Mouse (Mus musculus): ENCODE data around the gene Abca6.

Abca6 gene

DNA sequence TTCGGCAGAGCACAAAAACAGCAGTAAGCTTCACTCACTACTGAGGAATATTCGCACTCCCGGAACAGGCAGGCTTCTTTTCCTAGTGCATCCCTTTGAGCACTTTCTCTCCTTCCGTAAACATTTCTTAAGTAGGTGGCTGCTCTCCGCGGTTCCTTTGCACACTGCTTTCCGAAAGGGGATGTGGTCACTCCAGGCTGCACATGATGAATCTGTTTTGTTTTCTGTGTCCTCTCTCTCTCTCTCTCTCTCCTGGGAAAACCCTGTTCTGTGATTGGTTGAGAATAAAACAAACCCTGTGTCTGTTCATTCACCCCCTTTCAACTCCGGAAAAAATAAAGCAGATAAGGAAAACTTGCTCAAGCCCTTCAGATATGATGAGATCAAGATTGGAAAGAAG, at the start of gene Abca6:
Gene Abca6 (minus strand): TSS at position 243 of the 400 bp plus-strand sequence.
- no peak for DNase-seq

DNA sequence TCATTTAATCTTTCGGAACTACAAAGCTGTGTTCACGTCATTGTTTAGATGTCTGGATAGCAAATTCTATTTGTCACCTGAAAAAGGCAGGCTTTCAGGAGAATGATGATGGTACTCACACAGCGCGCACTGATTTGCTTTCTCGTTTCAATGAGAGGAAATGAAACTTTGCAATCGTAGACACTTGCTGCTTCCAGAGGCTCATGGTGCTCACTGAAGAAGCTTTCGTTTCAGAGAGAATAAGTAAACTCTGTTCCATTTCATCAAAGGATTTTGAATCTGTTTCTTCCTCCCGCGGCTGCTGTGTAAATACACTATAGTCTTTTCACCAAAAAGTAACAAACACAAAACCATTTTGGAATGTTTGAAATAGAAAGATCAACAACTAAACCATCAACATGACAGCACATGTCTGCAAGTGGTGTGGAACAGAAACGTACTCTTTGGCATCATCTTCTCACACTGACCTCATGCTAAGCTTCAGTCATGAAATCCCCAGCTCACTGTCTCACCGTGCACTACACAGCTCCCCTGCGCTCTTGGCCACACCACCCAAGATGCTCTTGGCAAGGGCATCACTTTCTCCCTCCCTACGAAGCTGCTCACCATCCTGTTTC, 46.4 kb upstream of the Abca6 start:
- DNase-seq = no peak

DNA sequence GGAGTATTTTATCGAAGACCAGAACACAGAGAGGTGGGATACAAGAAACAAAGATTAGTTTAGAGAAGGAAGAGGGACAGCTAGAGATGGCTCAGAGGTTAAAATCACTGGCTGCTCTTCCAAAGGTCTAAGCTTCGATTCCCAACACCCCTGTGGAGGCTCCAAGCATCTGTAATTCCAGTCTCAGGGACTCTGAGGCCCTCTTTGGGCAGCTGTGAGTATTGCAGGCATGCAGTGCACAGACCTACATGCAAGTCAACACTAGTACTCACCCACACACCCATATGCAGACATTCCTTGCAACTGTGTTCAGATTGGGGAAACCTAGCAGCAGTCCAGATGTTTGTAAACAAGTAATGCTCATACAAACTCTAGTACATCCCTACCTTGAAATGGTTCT, 39.0 kb upstream of the Abca6 start:
- DNase-seq = no peak

DNA sequence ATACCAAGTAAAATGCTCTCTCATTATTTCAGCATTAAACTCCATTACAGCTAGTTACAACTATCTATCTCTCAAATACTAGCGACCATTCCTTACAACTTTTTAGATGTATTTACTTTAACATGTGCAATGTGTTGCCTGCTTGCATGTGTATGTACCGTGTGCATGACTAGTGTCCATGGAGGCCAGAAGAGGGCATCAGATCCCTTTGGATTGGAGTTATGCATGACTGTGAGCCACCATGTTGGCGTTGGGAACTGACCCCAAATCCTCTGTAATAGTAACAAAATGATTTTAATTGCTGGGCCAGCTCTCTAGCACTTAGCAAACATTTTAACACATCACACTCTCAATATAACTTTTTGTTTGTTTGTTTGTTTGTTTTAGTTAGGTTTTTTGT, 36.8 kb upstream of the Abca6 start:
- no peak for DNase-seq

DNA sequence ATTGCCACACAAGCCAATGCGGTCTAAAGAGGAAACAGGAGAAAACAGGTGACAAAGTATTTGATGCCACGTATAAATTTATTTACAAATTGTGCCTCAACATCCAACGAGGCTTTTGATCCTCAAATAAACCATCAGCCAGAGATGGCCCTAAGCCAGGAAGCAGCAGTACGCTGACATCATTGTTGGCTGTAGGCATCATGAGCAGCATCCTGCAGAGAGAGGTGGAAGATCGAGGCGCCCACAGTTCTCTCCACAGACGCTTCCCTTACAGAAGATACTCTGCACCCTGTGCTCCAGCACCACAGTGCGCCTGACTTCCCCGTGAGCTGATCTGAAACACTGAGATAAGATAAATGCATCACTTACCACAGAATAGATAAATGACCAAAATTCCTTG, 36.1 kb upstream of the Abca6 start:
- no peak for DNase-seq

DNA sequence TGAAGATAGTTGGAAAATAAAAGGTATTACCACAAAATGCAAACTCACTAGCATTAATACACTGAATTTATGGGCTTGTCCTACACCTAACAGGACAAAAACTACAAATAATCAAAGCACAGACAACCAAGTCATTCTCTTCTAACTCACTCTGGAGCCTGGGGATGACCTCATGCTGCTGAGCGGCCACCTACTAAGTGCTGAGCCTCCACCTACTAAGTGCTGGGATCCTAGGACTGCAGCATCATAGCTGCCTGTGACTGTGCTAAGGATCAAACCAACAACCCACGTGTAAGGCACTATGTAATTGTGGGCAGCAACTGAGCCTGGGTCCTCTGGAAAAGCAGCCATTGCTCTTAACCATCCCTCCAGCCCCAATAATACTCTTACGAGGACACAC, 34.8 kb upstream of the Abca6 start:
- DNase-seq = no peak

DNA sequence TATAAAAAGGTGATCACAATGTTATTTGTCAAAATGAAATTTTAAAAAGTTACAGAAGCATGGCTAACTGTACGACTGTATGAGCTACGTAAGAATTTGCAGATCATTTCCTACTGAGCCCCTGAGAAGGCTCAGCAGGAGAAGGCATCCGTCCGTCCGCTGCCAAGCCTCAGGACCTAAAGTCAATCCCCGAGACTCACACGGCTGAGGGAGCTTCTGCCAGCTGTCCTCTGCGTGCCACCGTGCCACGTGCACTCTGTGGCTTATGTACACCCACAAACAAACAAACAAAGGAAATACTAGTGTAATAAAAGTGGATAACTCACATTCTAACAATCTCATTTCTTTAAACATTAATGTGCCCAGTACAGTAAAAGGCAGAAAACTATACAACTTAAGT, 33.3 kb upstream of the Abca6 start:
- no peak for DNase-seq

DNA sequence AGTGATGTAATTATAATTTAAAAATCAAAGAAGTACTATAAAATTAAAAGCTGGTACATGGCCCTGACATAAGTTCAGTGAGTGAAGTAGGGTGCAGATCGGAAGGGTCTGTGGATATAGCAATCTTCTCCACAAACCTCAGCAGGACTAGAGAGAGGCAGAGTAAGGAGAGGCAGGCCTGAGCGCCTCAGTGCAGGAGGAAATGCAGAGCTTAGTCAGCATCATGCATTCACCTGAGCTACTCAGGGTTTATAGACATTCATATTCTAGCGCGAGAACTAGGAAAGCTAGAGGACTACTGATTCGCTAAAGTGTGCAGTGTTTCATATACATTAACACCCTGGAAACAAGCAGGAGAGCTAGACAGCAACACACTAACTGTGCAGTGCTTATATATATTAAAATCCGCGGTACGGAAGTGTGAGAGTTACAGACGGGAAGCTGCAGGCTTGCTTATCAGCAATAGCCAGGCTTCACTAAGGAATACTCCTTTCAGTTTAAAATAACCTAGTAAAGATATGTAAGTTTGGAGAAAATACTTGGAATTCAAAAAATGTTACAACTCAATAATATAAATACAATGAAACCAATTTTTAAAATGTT, 32.7 kb upstream of the Abca6 start:
- DNase-seq = no peak

DNA sequence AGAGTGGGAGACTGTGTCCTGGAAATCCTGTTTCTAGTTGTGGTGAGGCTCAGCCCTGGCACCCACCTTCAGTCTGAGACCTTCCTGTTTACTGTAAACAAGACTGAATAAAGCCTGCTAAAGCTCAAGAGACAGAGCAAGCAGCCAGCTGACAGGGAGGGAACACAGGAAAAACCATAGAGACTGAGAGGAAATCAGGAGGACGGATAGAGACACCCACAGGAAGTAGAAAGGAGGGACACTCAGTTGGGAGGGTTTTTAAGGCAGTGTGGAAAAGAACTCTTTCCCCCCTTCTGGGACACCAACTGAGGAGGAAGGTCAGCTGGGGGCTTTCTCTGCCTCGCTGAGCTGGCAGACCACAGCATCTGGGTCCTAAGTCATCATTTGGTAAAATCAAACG, 23.2 kb upstream of the Abca6 start:
- DNase-seq = no peak

DNA sequence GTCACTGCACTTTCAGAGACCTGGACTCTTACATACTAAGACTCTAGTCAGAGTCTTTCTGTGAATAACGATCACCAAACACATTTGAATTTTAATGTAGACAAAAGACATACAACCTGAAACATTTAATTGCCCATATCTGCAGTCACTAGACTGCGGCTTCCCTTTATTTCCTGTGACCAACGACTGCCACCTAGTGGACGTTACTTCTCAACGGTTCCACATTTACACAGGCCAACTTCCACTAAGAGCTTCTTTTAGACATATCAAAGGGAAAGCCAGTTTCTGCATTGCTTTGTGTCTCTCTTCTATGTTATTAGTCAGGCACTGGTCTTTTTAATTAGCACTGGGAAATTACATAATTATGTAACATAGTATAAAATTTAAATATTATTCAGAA, 20.2 kb upstream of the Abca6 start:
- DNase-seq = peak in 1 of 2 experiments; percentile 39

DNA sequence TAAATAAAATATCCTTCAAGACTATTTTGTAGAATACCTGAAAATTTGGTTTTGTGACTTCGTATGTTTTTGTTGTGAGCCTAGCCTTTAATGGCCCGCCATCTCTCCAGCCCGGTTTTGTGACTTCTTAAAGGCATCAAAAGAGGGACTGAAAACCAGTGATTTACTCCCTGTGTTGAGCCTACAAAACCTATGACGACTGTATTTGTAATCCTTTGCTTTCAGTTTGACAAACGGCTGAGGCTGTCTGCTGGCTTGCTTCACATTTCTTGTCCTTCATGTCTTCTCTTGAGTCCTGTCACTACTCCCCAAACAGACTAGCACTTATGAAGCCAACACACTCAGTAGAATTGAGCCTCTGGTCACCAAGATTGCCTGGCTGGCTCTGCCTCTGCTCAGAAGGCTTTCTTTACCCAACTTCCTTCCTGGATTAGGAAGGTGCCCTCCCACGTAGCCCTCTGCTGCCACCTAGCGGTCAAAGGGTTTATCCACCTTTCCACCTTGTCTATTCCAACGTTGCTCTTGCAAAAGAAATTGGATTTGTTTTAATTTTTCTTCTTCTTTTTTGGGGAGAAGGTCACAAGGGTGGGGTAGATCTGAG, 16.8 kb upstream of the Abca6 start:
- DNase-seq = peak; percentile 63 to 89

DNA sequence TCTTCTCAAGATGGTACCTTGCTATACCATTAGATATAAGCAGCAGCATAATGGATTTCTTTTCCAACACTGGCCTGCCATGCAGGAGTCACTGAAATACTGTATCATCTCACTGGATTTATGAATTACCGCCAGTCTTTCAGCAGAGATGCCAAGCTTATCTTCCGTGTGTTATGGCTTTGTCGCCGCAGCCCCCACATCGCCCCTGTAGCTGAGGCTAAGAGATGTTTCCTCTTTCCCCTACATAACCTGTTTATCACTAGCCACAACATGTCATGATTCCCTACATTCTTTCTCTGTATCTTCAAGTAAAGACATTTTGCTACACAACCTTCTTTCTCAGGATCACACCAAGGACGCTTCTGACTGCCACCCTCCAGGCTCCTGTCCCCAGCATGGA, 15.7 kb upstream of the Abca6 start:
- no peak for DNase-seq

DNA sequence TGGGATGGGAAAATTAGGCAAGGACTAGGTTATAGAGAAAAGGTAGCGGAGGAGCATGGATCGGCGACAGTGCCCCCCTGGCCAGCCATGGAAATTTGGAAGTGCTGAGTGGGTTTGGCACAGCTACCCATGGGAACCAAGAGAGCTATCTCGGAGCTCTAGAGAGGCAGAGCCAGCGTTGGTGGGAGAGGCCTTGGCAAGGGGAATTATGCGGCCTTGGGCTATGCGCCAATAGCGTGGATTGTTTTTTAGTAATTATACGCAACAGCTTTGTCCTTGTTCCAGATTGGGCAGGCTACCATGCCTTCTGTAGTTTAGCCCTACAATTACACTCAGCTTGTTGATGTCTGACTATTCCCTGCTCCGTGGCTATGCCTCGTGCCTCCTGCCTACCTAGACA, 15.2 kb upstream of the Abca6 start:
- DNase-seq = no peak

DNA sequence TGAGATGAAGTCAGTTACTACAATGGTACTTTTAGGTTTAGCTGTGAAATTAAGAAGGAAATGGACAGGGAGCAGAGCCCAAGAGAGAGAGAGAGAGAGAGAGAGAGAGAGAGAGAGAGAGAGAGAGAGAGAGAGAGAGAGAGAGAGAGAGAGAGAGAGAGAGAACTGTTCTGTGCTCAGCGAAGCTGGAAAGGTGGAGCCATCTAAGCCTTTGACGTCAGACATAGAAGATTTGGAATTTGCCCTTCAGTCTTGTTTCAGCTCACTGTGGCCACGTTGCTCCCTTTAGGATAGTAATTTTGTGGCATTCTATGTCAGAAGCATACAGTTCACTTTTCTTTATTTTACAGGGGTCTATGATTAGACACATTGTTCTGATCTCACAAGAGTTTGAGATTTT, 10.3 kb upstream of the Abca6 start:
- DNase-seq = no peak

DNA sequence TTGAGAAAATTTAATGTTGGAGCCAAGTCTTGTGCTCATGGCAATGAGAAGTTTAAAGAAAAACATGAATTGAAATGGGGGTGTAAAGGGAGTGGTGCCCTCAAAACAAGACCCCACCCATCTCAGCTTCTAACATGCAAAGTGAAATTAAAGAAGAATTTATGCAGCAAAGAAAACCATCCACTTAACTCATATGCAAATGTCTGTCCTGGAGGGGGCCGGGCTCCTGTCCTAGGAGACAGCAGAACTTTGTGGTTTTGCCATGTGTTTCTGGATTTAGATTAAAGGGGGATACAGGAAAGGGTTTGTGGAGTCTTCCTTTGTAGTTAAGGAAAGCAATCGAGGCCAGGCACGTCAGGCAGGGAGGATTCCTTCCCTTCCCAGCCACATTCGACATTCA, 6.3 kb upstream of the Abca6 start:
- DNase-seq = no peak

DNA sequence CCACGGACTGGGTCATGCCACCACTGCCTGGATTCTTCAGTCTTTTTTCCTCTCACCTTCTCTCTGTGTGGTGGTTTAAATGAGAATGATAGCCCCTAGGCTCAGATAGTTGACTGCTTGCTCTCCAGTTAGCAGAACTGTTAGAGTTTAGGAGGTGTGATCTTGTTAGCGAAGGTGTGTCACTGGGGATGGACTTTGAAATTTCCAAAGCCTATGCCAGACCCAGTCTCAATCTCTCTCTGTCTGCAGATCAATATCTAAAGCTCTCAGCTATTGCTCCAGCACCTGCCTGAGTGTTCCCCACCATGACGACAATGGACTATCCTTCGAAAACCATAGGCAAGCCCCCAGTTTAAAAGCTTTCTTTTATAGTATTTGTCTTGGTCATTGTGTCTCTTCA, 5.5 kb upstream of the Abca6 start:
- no peak for DNase-seq

DNA sequence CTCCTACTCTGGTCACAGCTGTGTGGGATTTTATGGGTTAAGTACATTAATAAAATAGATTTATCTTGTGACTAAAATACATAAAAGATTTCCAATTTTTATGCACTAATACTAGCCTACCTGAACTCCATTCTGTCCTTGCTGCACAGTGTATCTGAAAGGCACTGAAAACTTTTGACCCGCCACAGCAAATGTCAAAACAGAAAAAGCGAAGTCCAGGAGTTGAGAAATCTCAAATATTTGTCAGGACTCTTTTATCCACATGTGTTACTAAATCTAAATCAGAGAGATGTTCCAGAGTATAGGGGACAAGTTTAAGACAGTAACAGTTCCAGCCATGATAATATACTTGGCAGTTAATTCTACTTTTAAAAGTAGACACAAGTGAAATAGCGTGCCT, 680 bp upstream of the Abca6 start:
- DNase-seq = no peak

DNA sequence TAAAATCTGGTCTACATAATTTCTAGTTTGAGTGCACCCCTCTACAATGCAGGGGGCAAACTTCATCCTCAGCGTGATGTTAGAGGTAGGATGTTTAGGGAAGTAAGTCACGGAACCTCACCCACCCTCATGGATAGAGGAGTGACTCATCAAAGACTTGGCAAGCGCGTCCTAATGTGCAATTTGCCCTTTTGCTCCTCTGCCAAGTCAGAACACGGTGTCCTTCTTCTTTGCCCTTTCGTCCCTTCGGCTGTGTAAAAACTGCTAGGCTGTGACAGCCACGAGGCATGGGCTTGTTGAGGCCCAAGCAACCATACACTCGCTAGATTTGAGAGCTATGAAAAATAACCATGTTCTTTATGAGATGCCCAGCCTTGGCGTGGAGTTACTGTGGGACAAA, 6.8 kb downstream of the Abca6 start:
- no peak for DNase-seq

DNA sequence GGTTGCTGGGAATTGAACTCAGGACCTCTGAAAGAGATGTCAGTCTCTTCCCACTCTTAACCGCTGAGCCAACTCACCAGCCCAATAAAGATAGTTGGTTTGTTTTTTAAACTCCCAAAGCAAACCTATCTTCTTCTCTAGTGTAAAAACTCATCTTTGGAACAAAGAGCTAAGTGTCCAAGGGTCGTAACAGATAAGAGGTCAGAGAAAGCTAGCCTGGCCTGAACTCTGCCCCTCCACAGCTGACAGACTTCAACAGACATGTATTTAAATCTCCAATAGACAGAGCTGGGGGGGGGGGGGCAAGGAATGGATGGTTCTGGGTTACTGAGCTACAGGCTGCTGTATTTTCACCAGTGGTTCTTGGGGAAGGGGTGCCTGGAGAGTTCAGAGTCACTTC, 14.1 kb downstream of the Abca6 start:
- no peak for DNase-seq

DNA sequence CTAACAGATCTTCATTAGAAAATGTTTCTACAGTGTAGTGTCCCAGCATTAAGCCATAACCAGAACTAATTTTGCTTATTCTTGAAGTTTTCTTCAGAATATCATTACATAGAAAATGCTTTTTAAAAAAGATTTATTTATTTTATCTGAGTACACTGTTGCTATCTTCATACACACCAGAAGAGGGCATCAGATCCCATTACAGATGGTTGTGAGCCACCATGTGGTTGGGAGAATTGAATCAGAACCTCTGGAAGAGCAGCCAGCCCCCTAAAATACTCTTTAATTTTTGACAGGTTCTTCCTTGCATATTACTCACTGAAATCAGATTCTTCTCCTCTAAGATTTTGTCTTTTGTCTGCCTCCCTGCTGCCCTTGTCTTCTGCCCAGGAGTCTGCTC, 18.6 kb downstream of the Abca6 start:
- no peak for DNase-seq

DNA sequence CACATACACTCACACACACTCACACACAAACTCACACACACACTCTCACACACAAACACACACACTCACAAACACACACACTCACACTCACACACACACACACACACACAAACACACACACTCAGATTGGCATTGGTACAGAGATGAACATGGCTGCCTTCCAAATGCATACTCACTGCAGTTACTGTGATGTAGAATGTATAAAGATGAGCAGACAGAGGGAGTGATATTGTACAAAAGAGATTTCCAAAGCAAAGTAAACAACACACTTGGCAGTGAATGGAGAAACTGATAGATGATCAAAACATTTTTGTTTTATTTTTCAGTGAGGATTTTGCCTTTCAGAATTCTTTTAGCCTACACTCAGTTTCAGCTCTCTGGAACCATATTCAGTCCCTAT, 34.5 kb downstream of the Abca6 start:
- no peak for DNase-seq

DNA sequence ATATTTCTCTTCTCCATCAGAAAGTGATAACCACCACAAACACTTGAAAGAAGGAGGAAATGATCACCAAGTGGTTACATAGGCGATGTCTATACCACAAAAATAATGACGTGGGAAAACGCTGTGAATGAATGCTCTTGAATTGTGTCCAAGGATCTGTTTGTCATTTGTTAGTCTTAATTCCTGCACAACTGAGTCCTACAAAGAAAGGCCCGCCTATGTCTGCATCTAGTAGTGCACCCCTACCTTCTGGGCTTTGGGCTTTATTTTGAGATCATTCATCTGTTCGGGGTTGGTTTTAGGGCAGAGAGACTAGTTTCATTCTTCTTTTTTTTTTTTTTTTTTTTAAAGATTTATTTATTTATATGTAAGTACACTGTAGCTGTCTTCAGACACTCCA, 47.6 kb downstream of the Abca6 start:
- DNase-seq = no peak

DNA sequence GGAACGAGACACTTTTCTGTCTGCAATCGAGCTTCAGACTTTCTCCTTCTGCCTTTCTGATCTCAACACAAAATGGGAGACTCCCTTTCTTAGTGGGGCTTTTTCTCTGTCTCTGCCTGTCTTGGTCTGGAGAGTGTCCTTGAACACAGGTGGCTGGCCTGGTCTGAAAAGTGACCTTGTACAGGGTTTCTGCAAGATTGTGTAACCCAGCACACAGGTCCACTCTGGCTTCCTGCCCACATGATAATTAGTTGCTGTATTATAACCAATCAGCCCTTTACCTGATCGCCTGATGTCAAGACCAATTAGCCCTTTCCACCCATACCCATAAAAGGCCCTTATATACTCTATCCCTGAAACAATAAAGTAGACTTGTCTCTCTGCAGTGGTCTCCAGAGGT, 52.7 kb downstream of the Abca6 start:
- DNase-seq = no peak

DNA sequence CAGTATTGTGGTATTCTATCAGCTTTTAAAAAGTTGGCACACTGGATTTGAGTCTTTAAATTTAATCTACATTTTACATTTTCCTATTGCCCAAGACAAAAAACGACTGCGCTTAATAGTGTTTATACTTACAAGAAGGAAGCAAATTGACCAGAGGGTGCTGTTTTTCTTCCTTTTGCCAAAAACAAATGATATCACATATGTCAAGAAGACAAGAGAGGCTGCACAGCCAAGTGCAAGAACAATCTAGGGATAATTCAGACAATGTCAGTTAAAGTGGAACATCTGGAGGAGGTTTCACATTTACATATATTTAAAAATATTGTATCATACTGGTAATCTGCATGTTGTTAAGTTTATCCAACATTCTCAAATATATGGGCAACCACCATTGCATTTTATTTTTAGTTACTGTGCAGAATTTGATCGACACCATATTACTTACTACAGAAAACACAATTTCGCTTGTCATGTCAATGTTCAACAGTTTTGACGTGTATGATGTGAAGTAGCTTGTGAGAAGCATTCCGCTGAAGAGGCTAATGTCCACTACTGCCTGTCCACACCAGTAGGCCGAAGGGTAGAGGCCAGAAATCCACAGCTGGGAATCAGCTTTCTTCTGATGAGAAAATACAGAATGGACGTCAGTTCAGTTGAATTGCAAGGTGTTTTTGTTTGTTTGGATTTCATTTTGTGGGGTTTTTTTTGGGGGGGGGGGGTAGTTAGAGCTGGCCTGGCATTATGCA, 54.8 kb downstream of the Abca6 start:
- DNase-seq = no peak

Measured in spleen, adult 18-20 months (tissue).